Mouse (Mus musculus) liver, adult 2 months (tissue): ENCODE measurements around the gene Polr2f. TPM values are rescaled to one million over a fixed set of nuclear protein-coding genes. Genes with fewer than 3 reads are reported as not detected.
A peak's percentile ranks its signal among the peaks of the same experiment; 100 is the strongest.

ENCODE experiments used
- DNase-seq: peaks from one replicate; pipeline ENCODE4 v3.0.0-alpha.2; 2011; ENCODE audit warnings: low read depth, low spot score; ENCODE audit errors: extremely low read depth
- H3K27ac ChIP-seq: fragments of 200-500 bp; replicated peaks from 2 replicates; pipeline ENCODE4 v1.5.1; 2012; ENCODE audit warnings: low read depth, mild to moderate bottlenecking, control low read depth, inconsistent platforms, low read length; ENCODE audit not compliant: insufficient read depth
- H3K27me3 ChIP-seq: fragments of 200-500 bp; 2 replicates; pipeline ENCODE4 v1.6.1; 2012; ENCODE audit warnings: mild to moderate bottlenecking, moderate library complexity, low read length, inconsistent platforms; ENCODE audit not compliant: control insufficient read depth, insufficient read depth
- H3K36me3 ChIP-seq: fragments of 200-500 bp; 2 replicates; pipeline ENCODE4 v1.6.1; 2012; ENCODE audit warnings: low read length, inconsistent platforms; ENCODE audit not compliant: control insufficient read depth, insufficient read depth
- H3K4me1 ChIP-seq: fragments of 200-500 bp; 2 replicates; pipeline ENCODE4 v1.6.1; 2011; ENCODE audit warnings: low read length; ENCODE audit not compliant: control insufficient read depth, insufficient read depth
- H3K4me3 ChIP-seq: fragments of 200-500 bp; 2 replicates; pipeline ENCODE4 v1.5.1; 2011; ENCODE audit warnings: low read depth, mild to moderate bottlenecking, control low read depth, low read length, moderate library complexity; ENCODE audit not compliant: insufficient read depth
- H3K79me2 ChIP-seq: fragments of 200-500 bp; 2 replicates; pipeline ENCODE4 v1.6.1; 2012; ENCODE audit warnings: inconsistent platforms, mild to moderate bottlenecking, low read length, moderate library complexity; ENCODE audit not compliant: control insufficient read depth, insufficient read depth
- H3K9ac ChIP-seq: fragments of 200-500 bp; 2 replicates; pipeline ENCODE4 v1.6.1; 2012; ENCODE audit warnings: low read depth, mild to moderate bottlenecking, control low read depth, inconsistent platforms, low read length
- CTCF ChIP-seq: fragments of 200-500 bp; IDR thresholded peaks from 2 replicates; pipeline ENCODE4 v1.5.1; 2011; ENCODE audit warnings: low read depth, low read length, control low read depth
- POLR2A ChIP-seq: fragments of 200-500 bp; IDR thresholded peaks from 2 replicates; pipeline ENCODE4 v1.6.1; 2011; ENCODE audit warnings: low read length, control low read depth; ENCODE audit not compliant: insufficient read depth; ENCODE audit errors: extremely low read depth
- WGBS: fragments of 180-500 bp; shearing (Covaris S2); methylation state at CpG from one replicate; pipeline ENCODE4 v1.1.7; 2018; 5-methylcytosine and 5-hydroxymethylcytosine counted together
- polyA plus RNA-seq: library from polyadenylated mRNA; depleted of rRNA; stranded (reverse); fragments of >200 nt; gene quantifications from 2 replicates; pipeline ENCODE4 v1.2.3, GENCODE M21; 2012; rRNA removed
- total RNA-seq: library from RNA; depleted of rRNA; stranded (reverse); fragments of >200 nt; gene quantifications from 2 replicates; pipeline ENCODE4 v1.2.3, GENCODE M21; 2014; rRNA removed

The Polr2f gene
- total RNA-seq: 29.2 and 36.0 TPM in 2 replicates
- 29.9 and 33.8 TPM in 2 replicates for polyA plus RNA-seq

GRCm38 (mm10) chr15:79140866-79141565 lies at the start of gene Polr2f, which contains the start of gene 1700088E04Rik:
Gene Polr2f, plus strand, starts transcription at chr15:79141009.
Gene 1700088E04Rik, minus strand, starts transcription at chr15:79141253.
- peaks cover 8% of the 10 kb centered on the region; the same call in 1 of the 2 replicates for H3K79me2 ChIP-seq
- H3K36me3 ChIP-seq: no peaks in the 10 kb centered on the region
- peak; percentile 76 for DNase-seq
- peak within 1 kb of the TSS; percentile 97 for H3K4me3 ChIP-seq
- TF ChIP-seq POLR2A (peak; percentile 84; the same call in 1 of the 2 replicates), CTCF (no peak)
- under 1% methylated on average over 57 of the region's 57 CpGs for WGBS
- H3K27ac ChIP-seq: peak within 1 kb of the TSS; percentile 61
- H3K4me1 ChIP-seq: peaks cover 5% of the 10 kb centered on the region
- H3K27me3 ChIP-seq: no peaks in the 10 kb centered on the region
- peak within 1 kb of the TSS; percentile 94 for H3K9ac ChIP-seq

GRCm38 (mm10) chr15:79092284-79092683 lies 48.5 kb upstream of the Polr2f start:
- Histone ChIP-seq H3K27ac (no peak overlapping the region), H3K27me3 (no peaks in the 10 kb centered on the region), H3K4me1 (peaks cover under 1% of the 10 kb centered on the region), H3K36me3 (peaks cover 39% of the 10 kb centered on the region), H3K4me3 (no peak overlapping the region), H3K9ac (no peak overlapping the region), H3K79me2 (no peaks in the 10 kb centered on the region)
- TF ChIP-seq POLR2A: no peak
- TF ChIP-seq CTCF: no peak
- WGBS: 89% methylated on average over 6 of the region's 6 CpGs
- DNase-seq: no peak

- peaks cover 35% of the 10 kb centered on the region for H3K36me3 ChIP-seq
- peaks cover 10% of the 10 kb centered on the region for H3K4me1 ChIP-seq
These were observed 47.5 kb upstream of the Polr2f start for GRCm38 (mm10) chr15:79093083-79093839.

GRCm38 (mm10) chr15:79095483-79095882 lies 45.3 kb upstream of the Polr2f start:
- Histone ChIP-seq H3K9ac (no peak overlapping the region), H3K27ac (no peak overlapping the region), H3K79me2 (no peaks in the 10 kb centered on the region), H3K27me3 (no peaks in the 10 kb centered on the region), H3K4me1 (peaks cover 12% of the 10 kb centered on the region), H3K36me3 (peaks cover 25% of the 10 kb centered on the region; the same call in 1 of the 2 replicates), H3K4me3 (no peak overlapping the region)
- 92% methylated on average over 5 of the region's 5 CpGs for WGBS
- DNase-seq: no peak
- no peak for TF ChIP-seq CTCF
- no peak for TF ChIP-seq POLR2A

More at GRCm38 (mm10) chr15:79093083-79093839, 47.5 kb upstream of the Polr2f start:
- Histone ChIP-seq H3K9ac (no peak overlapping the region), H3K4me3 (no peak overlapping the region), H3K27ac (no peak overlapping the region), H3K27me3 (no peaks in the 10 kb centered on the region), H3K79me2 (no peaks in the 10 kb centered on the region)
- DNase-seq: no peak
- 73% methylated on average over 7 of the region's 7 CpGs for WGBS
- TF ChIP-seq CTCF (peak; percentile 61), POLR2A (no peak)

GRCm38 (mm10) chr15:79096556-79096955 lies 44.3 kb upstream of the Polr2f start:
- DNase-seq: no peak
- Histone ChIP-seq H3K27ac (no peak overlapping the region), H3K27me3 (no peaks in the 10 kb centered on the region), H3K4me3 (no peak overlapping the region), H3K9ac (no peak overlapping the region), H3K4me1 (peaks cover 12% of the 10 kb centered on the region), H3K79me2 (no peaks in the 10 kb centered on the region), H3K36me3 (peaks cover 17% of the 10 kb centered on the region; the same call in 1 of the 2 replicates)
- WGBS: 72% methylated on average over 3 of the region's 3 CpGs
- TF ChIP-seq POLR2A (no peak), CTCF (no peak)
